Mouse (Mus musculus): ENCODE results near the gene Gphn.

GRCm38 (mm10) chr12:78395297-78395696, 169.1 kb downstream of the Gphn start:
- TF ChIP-seq EP300 (IDR thresholded peaks at IDR 0.05) (no peak), CTCF (IDR thresholded peaks at IDR 0.05) (no peak)

Data from lung, postnatal 0 days (tissue).